Mouse (Mus musculus) CH12.LX (cell line): Measurements from ENCODE around the gene Copg2.

Source experiments
- CTCF ChIP-seq, 2 experiments: IDR thresholded peaks in 1 of 2; conservative IDR thresholded peaks in 1 of 2; 2 replicates each; pipeline ENCODE4 v1.5.1; 2011 to 2012; ENCODE audit warnings: low read depth in 2 of 2, low read length in 2 of 2, improper control_type of control experiment in 1 of 2, inconsistent platforms in 1 of 2, mild to moderate bottlenecking in 1 of 2, moderate library complexity in 1 of 2
- EP300 ChIP-seq: IDR thresholded peaks from 2 replicates; pipeline ENCODE4 v1.6.1; 2011; ENCODE audit warnings: low read length, improper control_type of control experiment
- IRF4 ChIP-seq: IDR thresholded peaks from 2 replicates; pipeline ENCODE4 v1.6.1; 2014; ENCODE audit warnings: low read depth, mild to moderate bottlenecking, inconsistent platforms, low read length, improper control_type of control experiment
- JUND ChIP-seq: conservative IDR thresholded peaks from 2 replicates; pipeline ENCODE4 v1.6.1; 2011; ENCODE audit warnings: low read depth, low read length, improper control_type of control experiment
- MEF2A ChIP-seq: IDR thresholded peaks from 2 replicates; pipeline ENCODE4 v1.6.1; 2014; ENCODE audit warnings: low read depth, mild to moderate bottlenecking, inconsistent platforms, low read length, improper control_type of control experiment, borderline replicate concordance
- MYC ChIP-seq: IDR thresholded peaks from 2 replicates; pipeline ENCODE4 v1.6.1; 2011; ENCODE audit warnings: low read depth, mild to moderate bottlenecking, improper control_type of control experiment, low read length
- POLR2A ChIP-seq: IDR thresholded peaks from 2 replicates; pipeline ENCODE4 v1.6.1; 2011; ENCODE audit warnings: low read depth, mild to moderate bottlenecking, improper control_type of control experiment, low read length
- POLR2AphosphoS2 ChIP-seq: IDR thresholded peaks from 2 replicates; pipeline ENCODE4 v1.6.1; 2011; ENCODE audit warnings: low read depth, low read length, improper control_type of control experiment
- SMC3 ChIP-seq: IDR thresholded peaks from 2 replicates; pipeline ENCODE4 v1.6.1; 2011; ENCODE audit warnings: low read depth, low read length, improper control_type of control experiment
- USF1 ChIP-seq: IDR thresholded peaks from 2 replicates; pipeline ENCODE4 v1.6.1; 2014; ENCODE audit warnings: low read depth, mild to moderate bottlenecking, inconsistent platforms, low read length, improper control_type of control experiment

GRCm38 (mm10) chr6:30710371-30711364 is 185.9 kb downstream of the Copg2 start:
- TF ChIP-seq EP300 = no peak
- TF ChIP-seq CTCF (conservative IDR thresholded peaks at IDR 0.05 in 1 of 2, IDR thresholded peaks at IDR 0.05 in 1 of 2; ENCODE audit: low read depth in 2 of 2, low read length in 2 of 2) = no peak
- TF ChIP-seq POLR2A = no peak
- no peak for TF ChIP-seq JUND
- TF ChIP-seq POLR2AphosphoS2 = no peak
- TF ChIP-seq IRF4 = no peak
- no peak for TF ChIP-seq MEF2A
- TF ChIP-seq USF1 = no peak
- TF ChIP-seq MYC = no peak
- no peak for TF ChIP-seq SMC3
